Mouse (Mus musculus): Measurements from ENCODE around the gene Btbd11.

GRCm38 (mm10) chr10:85572571-85572970, 186.0 kb downstream of the Btbd11 start:
- TF ChIP-seq CTCF (IDR thresholded peaks at IDR 0.05; ENCODE audit: low read depth) (no peak), EP300 (IDR thresholded peaks at IDR 0.05; ENCODE audit: low read depth) (no peak)
